Mouse (Mus musculus) spleen, adult 2 months (tissue): Measurements from ENCODE around the gene Zdhhc6.

Experiments used
- CTCF ChIP-seq: fragments of 200-500 bp; IDR thresholded peaks from 2 replicates; pipeline ENCODE4 v1.5.1; 2011; ENCODE audit warnings: mild to moderate bottlenecking, inconsistent platforms; ENCODE audit not compliant: insufficient read depth, insufficient read length, insufficient replicate concordance; ENCODE audit errors: extremely low read depth
- POLR2A ChIP-seq: fragments of 200-500 bp; IDR thresholded peaks from 2 replicates; pipeline ENCODE4 v1.6.1; 2011; ENCODE audit warnings: low read depth, low read length, inconsistent platforms

DNA sequence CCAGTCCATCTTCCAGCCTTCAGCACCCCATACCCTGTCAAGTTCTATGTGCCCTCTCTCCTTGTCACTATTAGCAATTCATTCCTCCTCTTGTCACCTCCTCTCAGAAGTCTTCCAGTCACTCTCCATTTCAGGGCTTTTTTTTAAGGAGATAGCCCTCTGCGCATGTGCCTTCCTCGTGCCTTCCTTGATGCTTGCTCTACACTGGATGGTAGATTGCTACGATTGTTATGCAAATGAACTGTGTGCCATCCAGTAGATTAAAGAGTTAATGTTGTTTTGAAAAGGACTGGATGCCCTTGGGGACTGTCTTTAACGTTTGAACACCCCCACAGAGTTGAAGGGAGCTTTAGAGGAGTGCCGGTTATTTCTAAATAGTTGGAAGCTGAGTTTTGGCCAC is 89.2 kb downstream of the Zdhhc6 start:
- TF ChIP-seq POLR2A (no peak), CTCF (no peak)
